Mouse (Mus musculus) embryonic fibroblast, embryonic 13.5 days (primary cell): ENCODE data around the gene Pom121.

Experiments used
- CTCF ChIP-seq: IDR thresholded peaks from 2 replicates; pipeline ENCODE4 v1.5.1; 2011; ENCODE audit warnings: mild to moderate bottlenecking, control low read depth, low read length, moderate library complexity, borderline replicate concordance; ENCODE audit not compliant: insufficient read depth
- POLR2A ChIP-seq: IDR thresholded peaks from 2 replicates; pipeline ENCODE4 v1.6.1; 2011; ENCODE audit warnings: low read depth, mild to moderate bottlenecking, control low read depth, low read length, moderate library complexity

GRCm38 (mm10) chr5:135381356-135381925 lies 12.9 kb downstream of the Pom121 start:
- no peak for TF ChIP-seq CTCF
- TF ChIP-seq POLR2A = no peak
